Mouse (Mus musculus): ENCODE measurements around the gene Cfap161. TPM values are rescaled to one million over a fixed set of nuclear protein-coding genes. Genes with fewer than 3 reads are reported as not detected.

The Cfap161 gene
- polyA plus RNA-seq, 1 experiment from 2014 or later = 1.1 TPM

- no peaks in the 10 kb centered on the region for H3K9me3 ChIP-seq
- H3K4me3 ChIP-seq = no peak overlapping the region
- H3K36me3 ChIP-seq = no peaks in the 10 kb centered on the region
- no peak for DNase-seq (ENCODE audit: low spot score)
- H3K27ac ChIP-seq = no peak overlapping the region
- no peaks in the 10 kb centered on the region for H3K27me3 ChIP-seq (ENCODE audit: insufficient read depth, poor library complexity, severe bottlenecking)
- peaks cover 8% of the 10 kb centered on the region; the same call in 1 of the 2 replicates for H3K4me1 ChIP-seq
- 85% methylated on average over 2 of the region's 2 CpGs for WGBS
These were observed 5.4 kb upstream of the Cfap161 start for GRCm38 (mm10) chr7:83800071-83800470.

GRCm38 (mm10) chr7:83798004-83798403 is 3.3 kb upstream of the Cfap161 start:
- DNase-seq (ENCODE audit: low spot score) = no peak
- Histone ChIP-seq H3K4me1 (peaks cover 19% of the 10 kb centered on the region), H3K9me3 (no peaks in the 10 kb centered on the region), H3K36me3 (no peaks in the 10 kb centered on the region), H3K4me3 (no peak overlapping the region), H3K27ac (no peak overlapping the region), H3K27me3 (ENCODE audit: insufficient read depth, poor library complexity, severe bottlenecking) (no peaks in the 10 kb centered on the region)

- no peak overlapping the region for H3K4me3 ChIP-seq
- H3K27me3 ChIP-seq (ENCODE audit: insufficient read depth, poor library complexity, severe bottlenecking) = no peaks in the 10 kb centered on the region
- no peak overlapping the region for H3K27ac ChIP-seq
- WGBS = 78% methylated on average over 5 of the region's 5 CpGs
- DNase-seq (ENCODE audit: low spot score) = no peak
- H3K4me1 ChIP-seq = peaks cover 14% of the 10 kb centered on the region
- no peaks in the 10 kb centered on the region for H3K9me3 ChIP-seq
- H3K36me3 ChIP-seq = no peaks in the 10 kb centered on the region
These were observed 1.5 kb upstream of the Cfap161 start for GRCm38 (mm10) chr7:83796177-83796576.

- Histone ChIP-seq H3K27me3 (ENCODE audit: insufficient read depth, poor library complexity, severe bottlenecking) (no peaks in the 10 kb centered on the region), H3K4me3 (peak overlapping the region; percentile 33)
These were observed 535 bp downstream of the Cfap161 start for GRCm38 (mm10) chr7:83794006-83794683.

GRCm38 (mm10) chr7:83780881-83781280 is 13.8 kb downstream of the Cfap161 start:
- 82% methylated on average over 4 of the region's 4 CpGs for WGBS
- no peaks in the 10 kb centered on the region for H3K36me3 ChIP-seq
- no peak overlapping the region for H3K4me3 ChIP-seq
- no peak for DNase-seq (ENCODE audit: low spot score)
- H3K27me3 ChIP-seq (ENCODE audit: insufficient read depth, poor library complexity, severe bottlenecking) = peaks cover 11% of the 10 kb centered on the region; the same call in 1 of the 2 replicates
- H3K27ac ChIP-seq = no peak overlapping the region
- H3K9me3 ChIP-seq = no peaks in the 10 kb centered on the region
- no peaks in the 10 kb centered on the region for H3K4me1 ChIP-seq

More at GRCm38 (mm10) chr7:83794006-83794683, 535 bp downstream of the Cfap161 start:
- no peak for DNase-seq (ENCODE audit: low spot score)
- WGBS = 31% methylated on average over 11 of the region's 11 CpGs
- peak overlapping the region; percentile 29; the same call in 1 of the 2 replicates for H3K27ac ChIP-seq
- no peaks in the 10 kb centered on the region for H3K9me3 ChIP-seq
- H3K4me1 ChIP-seq = peaks cover 10% of the 10 kb centered on the region
- H3K36me3 ChIP-seq = no peaks in the 10 kb centered on the region

- DNase-seq (ENCODE audit: low spot score) = no peak
- no peak overlapping the region for H3K27ac ChIP-seq
- 56% methylated on average over 4 of the region's 4 CpGs for WGBS
- no peaks in the 10 kb centered on the region for H3K36me3 ChIP-seq
- H3K9me3 ChIP-seq = no peaks in the 10 kb centered on the region
- H3K4me3 ChIP-seq = no peak overlapping the region
- peaks cover 11% of the 10 kb centered on the region; the same call in 1 of the 2 replicates for H3K27me3 ChIP-seq (ENCODE audit: insufficient read depth, poor library complexity, severe bottlenecking)
- H3K4me1 ChIP-seq = no peaks in the 10 kb centered on the region
These were observed 14.7 kb downstream of the Cfap161 start for GRCm38 (mm10) chr7:83780026-83780425.

GRCm38 (mm10) chr7:83779028-83779427 is 15.7 kb downstream of the Cfap161 start:
- no peaks in the 10 kb centered on the region for H3K9me3 ChIP-seq
- no peak for DNase-seq (ENCODE audit: low spot score)
- H3K36me3 ChIP-seq = no peaks in the 10 kb centered on the region
- no peaks in the 10 kb centered on the region for H3K4me1 ChIP-seq
- H3K27ac ChIP-seq = no peak overlapping the region
- H3K27me3 ChIP-seq (ENCODE audit: insufficient read depth, poor library complexity, severe bottlenecking) = peaks cover 11% of the 10 kb centered on the region; the same call in 1 of the 2 replicates
- H3K4me3 ChIP-seq = no peak overlapping the region
- 65% methylated on average over 2 of the region's 2 CpGs for WGBS

GRCm38 (mm10) chr7:83778516-83778915 is 16.2 kb downstream of the Cfap161 start:
- peaks cover 11% of the 10 kb centered on the region; the same call in 1 of the 2 replicates for H3K27me3 ChIP-seq (ENCODE audit: insufficient read depth, poor library complexity, severe bottlenecking)
- 61% methylated on average over 2 of the region's 2 CpGs for WGBS
- H3K4me1 ChIP-seq = no peaks in the 10 kb centered on the region
- DNase-seq (ENCODE audit: low spot score) = no peak
- no peaks in the 10 kb centered on the region for H3K36me3 ChIP-seq
- no peak overlapping the region for H3K4me3 ChIP-seq
- H3K9me3 ChIP-seq = no peaks in the 10 kb centered on the region
- no peak overlapping the region for H3K27ac ChIP-seq

GRCm38 (mm10) chr7:83774721-83775120 is 20.0 kb downstream of the Cfap161 start:
- no peaks in the 10 kb centered on the region for H3K36me3 ChIP-seq
- no peak for DNase-seq (ENCODE audit: low spot score)
- no peaks in the 10 kb centered on the region for H3K9me3 ChIP-seq
- no peak overlapping the region for H3K27ac ChIP-seq
- peaks cover 11% of the 10 kb centered on the region; the same call in 1 of the 2 replicates for H3K27me3 ChIP-seq (ENCODE audit: insufficient read depth, poor library complexity, severe bottlenecking)
- H3K4me3 ChIP-seq = no peak overlapping the region
- WGBS = 29% methylated on average over 5 of the region's 5 CpGs
- no peaks in the 10 kb centered on the region for H3K4me1 ChIP-seq

- no peaks in the 10 kb centered on the region for H3K36me3 ChIP-seq
- H3K27ac ChIP-seq = no peak overlapping the region
- DNase-seq (ENCODE audit: low spot score) = no peak
- no peaks in the 10 kb centered on the region for H3K9me3 ChIP-seq
- WGBS = 66% methylated on average over 3 of the region's 3 CpGs
- no peaks in the 10 kb centered on the region for H3K4me1 ChIP-seq
- H3K4me3 ChIP-seq = no peak overlapping the region
- no peaks in the 10 kb centered on the region for H3K27me3 ChIP-seq (ENCODE audit: insufficient read depth, poor library complexity, severe bottlenecking)
These were observed 31.0 kb downstream of the Cfap161 start for GRCm38 (mm10) chr7:83763674-83764073.

- no peaks in the 10 kb centered on the region for H3K4me1 ChIP-seq
- no peaks in the 10 kb centered on the region for H3K27me3 ChIP-seq (ENCODE audit: insufficient read depth, poor library complexity, severe bottlenecking)
- no peak overlapping the region for H3K4me3 ChIP-seq
- H3K27ac ChIP-seq = no peak overlapping the region
- H3K36me3 ChIP-seq = no peaks in the 10 kb centered on the region
- no peaks in the 10 kb centered on the region for H3K9me3 ChIP-seq
- no peak for DNase-seq (ENCODE audit: low spot score)
- 86% methylated on average over 5 of the region's 5 CpGs for WGBS
These were observed 32.3 kb downstream of the Cfap161 start for GRCm38 (mm10) chr7:83762336-83762735.

- Histone ChIP-seq H3K4me1 (peaks cover 3% of the 10 kb centered on the region), H3K27ac (no peak overlapping the region), H3K9me3 (no peaks in the 10 kb centered on the region), H3K4me3 (no peak overlapping the region), H3K27me3 (ENCODE audit: insufficient read depth, poor library complexity, severe bottlenecking) (peaks cover 3% of the 10 kb centered on the region; the same call in 1 of the 2 replicates), H3K36me3 (no peaks in the 10 kb centered on the region)
- no peak for DNase-seq (ENCODE audit: low spot score)
- 61% methylated on average over 1 of the region's 1 CpGs for WGBS
These were observed 43.6 kb downstream of the Cfap161 start for GRCm38 (mm10) chr7:83751055-83751454.

GRCm38 (mm10) chr7:83748405-83748804 is 46.3 kb downstream of the Cfap161 start:
- Histone ChIP-seq H3K36me3 (no peaks in the 10 kb centered on the region), H3K9me3 (no peaks in the 10 kb centered on the region), H3K4me1 (peaks cover 17% of the 10 kb centered on the region), H3K27me3 (ENCODE audit: insufficient read depth, poor library complexity, severe bottlenecking) (peaks cover 12% of the 10 kb centered on the region; the same call in 1 of the 2 replicates), H3K27ac (no peak overlapping the region), H3K4me3 (no peak overlapping the region)
- DNase-seq (ENCODE audit: low spot score) = no peak
- WGBS = 69% methylated on average over 1 of the region's 1 CpGs

Measured in heart, embryonic 10.5 days (tissue).